Mouse (Mus musculus): Measurements from ENCODE around the gene Donson. TPM values are rescaled to one million over a fixed set of nuclear protein-coding genes. Genes with fewer than 3 reads are reported as not detected.
A peak's percentile ranks its signal among the peaks of the same experiment; 100 is the strongest.

Gene Donson
- total and polyA plus RNA-seq, 3 experiments: 51.9 to 63.9 (median 62.5) TPM

DNA sequence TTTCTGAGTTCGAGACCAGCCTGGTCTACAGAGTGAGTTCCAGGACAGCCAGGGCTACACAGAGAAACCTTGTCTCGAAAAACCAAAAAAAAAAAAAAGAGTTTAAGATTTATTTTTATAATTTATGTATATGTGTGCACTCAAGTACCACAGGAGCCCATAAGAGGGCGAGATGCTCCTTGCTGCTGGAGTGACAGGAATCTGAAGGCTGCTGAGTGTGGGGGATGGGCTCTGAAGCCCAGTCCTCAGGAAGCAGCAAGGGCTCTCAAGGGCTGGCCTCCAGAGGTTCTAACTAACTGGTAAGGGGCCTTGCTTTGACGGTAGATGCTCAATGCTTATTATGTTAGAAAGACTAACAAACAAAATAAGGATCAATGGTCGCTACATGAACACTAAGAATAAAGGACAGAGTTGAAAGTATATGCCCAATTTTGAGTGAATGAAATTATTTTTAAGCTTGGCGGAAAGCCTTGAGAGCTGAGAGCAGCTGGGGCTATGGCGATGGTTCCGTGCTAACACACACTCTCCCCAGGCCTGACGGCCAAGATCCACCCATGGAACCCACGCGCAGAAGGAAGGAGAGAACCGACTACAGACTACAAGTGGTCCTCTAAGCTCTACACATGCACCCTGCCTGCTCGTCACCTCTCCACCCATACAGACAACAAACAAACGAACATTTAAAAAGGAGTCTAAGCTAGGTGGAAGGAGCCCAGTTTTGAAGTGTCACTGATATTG, 16.2 kb upstream of the Donson start:
- Histone ChIP-seq H3K27ac (ENCODE audit: insufficient read depth, low read depth) (no peak overlapping the region), H3K9me3 (replicated peaks; ENCODE audit: low read length) (no peaks in the 10 kb centered on the region), H3K9ac (ENCODE audit: insufficient read depth, low read depth) (no peak overlapping the region), H3K4me3 (replicated peaks in 1 of 3; ENCODE audit: low read depth in 2 of 3, low read length in 2 of 3, poor library complexity in 1 of 3) (no peak overlapping the region), H3K4me1 (ENCODE audit: control insufficient read depth in 1 of 2, insufficient read depth in 2 of 2) (peaks cover 0 to 14% of the 10 kb centered on the region in 2 experiments; a peak in 1 of 4 replicates), H3K79me2 (replicated peaks; ENCODE audit: control insufficient read depth, extremely low read depth, insufficient read depth, poor library complexity, severe bottlenecking) (no peaks in the 10 kb centered on the region), H3K4me2 (ENCODE audit: insufficient read depth, low read depth, poor library complexity, severe bottlenecking) (no peak overlapping the region), H3K27me3 (replicated peaks) (no peaks in the 10 kb centered on the region), H3K36me3 (replicated peaks in 1 of 2; ENCODE audit: control insufficient read depth in 1 of 2, insufficient read depth in 1 of 2, low read length in 1 of 2) (peaks cover 79 to 91% of the 10 kb centered on the region in 2 experiments)
- in situ Hi-C loops (cut with MboI; ENCODE audit: low pct_ligation_motif_present, low pct_unique_long_range_greater_than_20kb, low sequenced_read_pairs): loop anchor here (25.0 kb wide), 1 partner anchor 583 kb away; the partner anchor contains the start of gene Kcne2
- dilution Hi-C loops (cut with MboI; ENCODE audit: extremely low pct_ligation_motif_present, extremely low pct_unique_long_range_greater_than_20kb, low sequenced_read_pairs): no loop called here
- no peak for DNase-seq (ENCODE audit: extremely low read depth)
- TF ChIP-seq EP300 (IDR thresholded peaks at IDR 0.05; ENCODE audit: low read length) (no peak), ZNF384 (IDR thresholded peaks at IDR 0.05; ENCODE audit: low read depth, low read length) (no peak), ETS1 (conservative IDR thresholded peaks at IDR 0.05; ENCODE audit: low read depth, low read length) (no peak), NRF1 (IDR thresholded peaks at IDR 0.05; ENCODE audit: low read depth, low read length) (no peak), HCFC1 (IDR thresholded peaks at IDR 0.05; ENCODE audit: low read depth, low read length) (no peak), KAT2A (IDR thresholded peaks at IDR 0.05; ENCODE audit: insufficient replicate concordance, low read length) (no peak), SIN3A (IDR thresholded peaks at IDR 0.05; ENCODE audit: low read length) (no peak), USF1 (IDR thresholded peaks at IDR 0.05; ENCODE audit: low read depth, low read length) (no peak), GABPA (IDR thresholded peaks at IDR 0.05; ENCODE audit: insufficient replicate concordance, low read depth, low read length) (no peak), USF2 (conservative IDR thresholded peaks at IDR 0.05; ENCODE audit: low read depth, low read length) (no peak), MYC (IDR thresholded peaks at IDR 0.05; ENCODE audit: low read depth, low read length) (no peak), CTCF (conservative IDR thresholded peaks at IDR 0.05 in 1 of 2, IDR thresholded peaks at IDR 0.05 in 1 of 2; ENCODE audit: low read depth in 2 of 2, low read length in 2 of 2) (peak in 1 of 2 experiments; percentile 45; a peak in 2 of 4 replicates), MXI1 (IDR thresholded peaks at IDR 0.05; ENCODE audit: low read depth, low read length) (no peak), RCOR1 (conservative IDR thresholded peaks at IDR 0.05; ENCODE audit: low read depth, low read length) (no peak), POLR2A (IDR thresholded peaks at IDR 0.05; ENCODE audit: low read depth, low read length) (no peak), POLR2AphosphoS2 (IDR thresholded peaks at IDR 0.05; ENCODE audit: low read depth, low read length) (no peak), MAX (IDR thresholded peaks at IDR 0.05; ENCODE audit: low read length) (no peak), CHD2 (IDR thresholded peaks at IDR 0.05; ENCODE audit: low read length) (peak; percentile 70), JUND (conservative IDR thresholded peaks at IDR 0.05; ENCODE audit: low read depth, low read length) (no peak), MAZ (IDR thresholded peaks at IDR 0.05; ENCODE audit: low read depth, low read length) (no peak), TBP (conservative IDR thresholded peaks at IDR 0.05; ENCODE audit: low read depth, low read length) (no peak), RAD21 (IDR thresholded peaks at IDR 0.05; ENCODE audit: low read depth, low read length) (peak; percentile 32), CHD1 (IDR thresholded peaks at IDR 0.05; ENCODE audit: low read depth, low read length) (no peak)

Measured in CH12.LX (cell line).